In genomic region chr15:103193606-103194005, GRCm38 (mm10) we compare ENCODE assay signal across 18 mouse cellular contexts. TPM values are rescaled to one million over a fixed set of nuclear protein-coding genes. Genes with fewer than 3 reads are reported as not detected.
A peak's percentile ranks its signal among the peaks of the same experiment; 100 is the strongest.
DNase-seq lines count a peak whose midpoint lies in the region; ATAC-seq and TF ChIP-seq lines count a peak whose summit lies in the region.
"Had no signal": no experiment of that assay in that cellular context is flagged by ENCODE, and none has a peak within 500 bp of the region (broad histone marks: within the 10 kb centered on the region; RNA-seq: fewer than 3 reads in every experiment).

No protein-coding gene starts in this region.

- no peak for TF ChIP-seq EP300 in lung, postnatal 0 days (IDR thresholded peaks at IDR 0.05)

- H3K27ac ChIP-seq in lung, postnatal 0 days (ENCODE audit: low read length), result 0 out of 2 replicates have a peak overlapping the region, but pooled peaks have one; percentile 2
- no peak overlapping the region for H3K27ac ChIP-seq in midbrain, embryonic 14.5 days (replicated peaks; ENCODE audit: low read depth, low read length)
- H3K27ac ChIP-seq: embryonic facial prominence, embryonic 10.5 days; forebrain, embryonic 13.5 days; heart, embryonic 15.5 days; left cerebral cortex, adult 2 months; limb, embryonic 10.5 days; midbrain, embryonic 10.5 days had no signal

- no peak overlapping the region for H3K9ac ChIP-seq in lung, postnatal 0 days (replicated peaks; ENCODE audit: low read depth)
- H3K9ac ChIP-seq in midbrain, embryonic 14.5 days (replicated peaks; ENCODE audit: low read length), result no peak overlapping the region
- H3K9ac ChIP-seq: forebrain, embryonic 13.5 days; heart, embryonic 15.5 days had no signal

- peak; percentile 94 for DNase-seq in heart, adult 11 months
- no peak for DNase-seq in heart, adult 8-10 months (ENCODE audit: low spot score)
- peak; percentile 36 for DNase-seq in lung, postnatal 0 days (ENCODE audit: low spot score)
- no peak for DNase-seq in lung, adult 2 months
- peak; percentile 84 for DNase-seq in kidney, postnatal 14 days
- no peak for DNase-seq in natural killer cell, adult 2 months (ENCODE audit: low spot score in 2 of 2)
- no peak for DNase-seq in midbrain, embryonic 14.5 days
- DNase-seq: cerebellum, adult 11-12 months; cerebellum, postnatal 36 days; right cerebral cortex, postnatal 4 days; thymus, postnatal 4 days had no signal

- no peaks in the 10 kb centered on the region for H3K4me1 ChIP-seq in lung, postnatal 0 days (ENCODE audit: insufficient read depth, low read depth, low read length)
- H3K4me1 ChIP-seq in lung, adult 2 months (ENCODE audit: control insufficient read depth, insufficient read depth, low read length), result peaks cover 10% of the 10 kb centered on the region
- H3K4me1 ChIP-seq in midbrain, embryonic 14.5 days (ENCODE audit: control insufficient read depth, insufficient read depth, low read length), result no peaks in the 10 kb centered on the region
- H3K4me1 ChIP-seq: embryonic facial prominence, embryonic 10.5 days; forebrain, embryonic 13.5 days; midbrain, embryonic 10.5 days had no signal

- H3K27me3 ChIP-seq in lung, postnatal 0 days (replicated peaks; ENCODE audit: insufficient read depth, low read length), result no peaks in the 10 kb centered on the region
- H3K27me3 ChIP-seq in midbrain, embryonic 14.5 days (ENCODE audit: control insufficient read depth, insufficient read depth, low read length), result no peaks in the 10 kb centered on the region
- H3K27me3 ChIP-seq: forebrain, embryonic 13.5 days; heart, embryonic 15.5 days had no signal

- no peak for TF ChIP-seq CTCF in lung, postnatal 0 days (IDR thresholded peaks at IDR 0.05)
- no peak for TF ChIP-seq CTCF in lung, adult 2 months (IDR thresholded peaks at IDR 0.05; ENCODE audit: insufficient read depth, low read length)

- peak; percentile 33; the same call in 1 of the 2 replicates for ATAC-seq in lung, postnatal 0 days
- ATAC-seq in midbrain, embryonic 14.5 days (ENCODE audit: low FRiP score, low TSS enrichment), result no peak
- ATAC-seq: forebrain, embryonic 13.5 days had no signal

- WGBS in lung, postnatal 0 days, result 53% methylated on average over 2 of the region's 2 CpGs
- WGBS in lung, adult 2 months, result 38% methylated on average over 2 of the region's 2 CpGs
- WGBS in midbrain, embryonic 14.5 days, result 88% methylated on average over 2 of the region's 2 CpGs

- H3K4me2 ChIP-seq in lung, postnatal 0 days (replicated peaks; ENCODE audit: low read depth, low read length), result no peak overlapping the region
- no peak overlapping the region for H3K4me2 ChIP-seq in midbrain, embryonic 14.5 days (ENCODE audit: low read length)
- H3K4me2 ChIP-seq: forebrain, embryonic 13.5 days; heart, embryonic 15.5 days; liver, embryonic 11.5 days had no signal

- TF ChIP-seq POLR2A in lung, adult 2 months (IDR thresholded peaks at IDR 0.05; ENCODE audit: borderline replicate concordance, extremely low read depth, low read depth, low read length), result no peak

- H3K9me3 ChIP-seq in lung, postnatal 0 days (ENCODE audit: low read length), result no peaks in the 10 kb centered on the region
- no peaks in the 10 kb centered on the region for H3K9me3 ChIP-seq in midbrain, embryonic 14.5 days (ENCODE audit: control insufficient read depth, low read length)
- H3K9me3 ChIP-seq: embryonic facial prominence, embryonic 10.5 days; forebrain, embryonic 13.5 days; heart, embryonic 15.5 days; limb, embryonic 10.5 days; midbrain, embryonic 10.5 days had no signal

- H3K4me3 ChIP-seq in lung, postnatal 0 days (ENCODE audit: low read depth, low read length), result no peak overlapping the region
- no peak overlapping the region for H3K4me3 ChIP-seq in lung, adult 2 months (replicated peaks; ENCODE audit: extremely low read depth, low read depth, low read length)
- H3K4me3 ChIP-seq in midbrain, embryonic 14.5 days (replicated peaks; ENCODE audit: low read depth, low read length), result no peak overlapping the region
- H3K4me3 ChIP-seq: embryonic facial prominence, embryonic 10.5 days; forebrain, embryonic 13.5 days; heart, embryonic 15.5 days; left cerebral cortex, adult 2 months; limb, embryonic 10.5 days; midbrain, embryonic 10.5 days had no signal

- H3K36me3 ChIP-seq in lung, postnatal 0 days (ENCODE audit: insufficient read depth, low read length), result peaks cover 14% of the 10 kb centered on the region; the same call in 1 of the 2 replicates
- H3K36me3 ChIP-seq in midbrain, embryonic 14.5 days (ENCODE audit: control insufficient read depth, insufficient read depth, low read length), result peaks cover 68% of the 10 kb centered on the region

RNA-seq across cellular contexts. Expression of gene Smug1, which starts 26.7 kb away (rescaled TPM):
- 10 to 100 TPM; 10.4 to 16.8 (median 15.2) TPM for total RNA-seq in heart, adult 8-10 months (2022)
- 10.5 and 12.2 TPM in 2 replicates for polyA plus RNA-seq in lung, postnatal 0 days (2015; fragmentation: Nextera tagmentation; extraction: Ambion mirVana)
- 16.5 and 18.1 TPM in 2 replicates for polyA plus RNA-seq in lung, adult 2 months (2012; rRNA removed)
- 22.7 and 25.0 TPM in 2 replicates for polyA plus RNA-seq in midbrain, embryonic 14.5 days (2014; fragmentation: Nextera tagmentation; extraction: Ambion mirVana)

RNA-seq across cellular contexts. Expression of gene Cbx5, which starts 46.0 kb away (rescaled TPM):
- 10 to 100 TPM; 52.4 to 59.1 (median 57.0) TPM for total RNA-seq in heart, adult 8-10 months (2022)
- 27.8 and 29.4 TPM in 2 replicates for polyA plus RNA-seq in lung, postnatal 0 days (2015; fragmentation: Nextera tagmentation; extraction: Ambion mirVana)
- polyA plus RNA-seq in lung, adult 2 months (2012; rRNA removed), result 12.2 and 20.0 TPM in 2 replicates
- 159 and 177 TPM in 2 replicates for polyA plus RNA-seq in midbrain, embryonic 14.5 days (2014; fragmentation: Nextera tagmentation; extraction: Ambion mirVana)

RNA-seq across cellular contexts. Expression of gene Hnrnpa1, which starts 46.6 kb away (rescaled TPM):
- 100 to 1,000 TPM; 134 to 164 (median 150) TPM for total RNA-seq in heart, adult 8-10 months (2022)
- polyA plus RNA-seq in lung, postnatal 0 days (2015; fragmentation: Nextera tagmentation; extraction: Ambion mirVana), result 200 and 211 TPM in 2 replicates
- polyA plus RNA-seq in lung, adult 2 months (2012; rRNA removed), result 49.1 and 93.5 TPM in 2 replicates
- 764 and 768 TPM in 2 replicates for polyA plus RNA-seq in midbrain, embryonic 14.5 days (2014; fragmentation: Nextera tagmentation; extraction: Ambion mirVana)

Comparison
In these comparisons a context has a peak if more than half of its experiments do, and no peak if none do; other contexts are left out.
1. DNase-seq: peak in heart, adult 11 months (single experiment), lung, postnatal 0 days (single experiment) and kidney, postnatal 14 days (single experiment); none in heart, adult 8-10 months (single experiment), lung, adult 2 months (single experiment), natural killer cell, adult 2 months (0 of 2) and midbrain, embryonic 14.5 days (single experiment).